Mouse (Mus musculus) kidney, postnatal 0 days (tissue): ENCODE data around the gene Xrcc5. TPM values are rescaled to one million over a fixed set of nuclear protein-coding genes. Genes with fewer than 3 reads are reported as not detected.

ENCODE experiments used
- ATAC-seq: fragments of 200-750 bp; cut with Nextera tagmentation; replicated peaks from 2 replicates; pipeline ENCODE4 v1.8.0; 2017; ENCODE audit warnings: low read depth, moderate number of reproducible peaks, moderate TSS enrichment, moderate library complexity; ENCODE audit not compliant: low FRiP score
- DNase-seq: peaks from one replicate; pipeline ENCODE4 v3.0.0-alpha.2; 2016; ENCODE audit warnings: low spot score
- H3K27ac ChIP-seq: fragments of 300-500 bp; sonication (generic); 2 replicates; pipeline ENCODE4 v1.5.1; 2014; ENCODE audit warnings: mild to moderate bottlenecking
- H3K27me3 ChIP-seq: fragments of 300-500 bp; sonication (generic); 2 replicates; pipeline ENCODE4 v1.6.1; 2014; ENCODE audit warnings: low read length, mixed read lengths; ENCODE audit not compliant: insufficient read depth
- H3K36me3 ChIP-seq: fragments of 300-500 bp; sonication (generic); 2 replicates; pipeline ENCODE4 v1.6.1; 2014; ENCODE audit warnings: low read length, mixed read lengths; ENCODE audit not compliant: insufficient read depth
- H3K4me1 ChIP-seq: fragments of 300-500 bp; sonication (generic); replicated peaks from 2 replicates; pipeline ENCODE4 v1.6.1; 2014; ENCODE audit warnings: antibody characterized with exemption, low read length, mixed read lengths; ENCODE audit not compliant: insufficient read depth
- H3K4me2 ChIP-seq: fragments of 300-500 bp; sonication (generic); 2 replicates; pipeline ENCODE4 v1.6.1; 2014; ENCODE audit warnings: mild to moderate bottlenecking, low read length, moderate library complexity, mixed read lengths
- H3K4me3 ChIP-seq: fragments of 300-500 bp; sonication (generic); replicated peaks from 2 replicates; pipeline ENCODE4 v1.5.1; 2014; ENCODE audit warnings: low read depth, low read length
- H3K9ac ChIP-seq: fragments of 300-500 bp; sonication (generic); 2 replicates; pipeline ENCODE4 v1.6.1; 2014; ENCODE audit warnings: low read depth, low read length
- H3K9me3 ChIP-seq: fragments of 300-500 bp; sonication (generic); replicated peaks from 2 replicates; pipeline ENCODE4 v1.6.1; 2016; ENCODE audit warnings: low read length, inconsistent platforms, mixed read lengths
- CTCF ChIP-seq: IDR thresholded peaks from 2 replicates; pipeline ENCODE4 v1.5.1; 2016; ENCODE audit warnings: antibody characterized with exemption, low read depth, mild to moderate bottlenecking, moderate library complexity
- WGBS: fragments of 180-500 bp; shearing (Covaris S2); extraction: QIAGEN DNeasy Blood & Tissue Kit; methylation state at CpG from one replicate; pipeline ENCODE4 v1.1.7; 2014; 5-methylcytosine and 5-hydroxymethylcytosine counted together
- polyA plus RNA-seq: library from polyadenylated mRNA; unstranded; fragments of >200 nt; fragmentation: Nextera tagmentation; extraction: Ambion mirVana; gene quantifications from 2 replicates; pipeline ENCODE4 v1.2.1, GENCODE M21; 2015

Gene Xrcc5
- polyA plus RNA-seq, 1 experiment from 2014 or later = 48.9 TPM

DNA sequence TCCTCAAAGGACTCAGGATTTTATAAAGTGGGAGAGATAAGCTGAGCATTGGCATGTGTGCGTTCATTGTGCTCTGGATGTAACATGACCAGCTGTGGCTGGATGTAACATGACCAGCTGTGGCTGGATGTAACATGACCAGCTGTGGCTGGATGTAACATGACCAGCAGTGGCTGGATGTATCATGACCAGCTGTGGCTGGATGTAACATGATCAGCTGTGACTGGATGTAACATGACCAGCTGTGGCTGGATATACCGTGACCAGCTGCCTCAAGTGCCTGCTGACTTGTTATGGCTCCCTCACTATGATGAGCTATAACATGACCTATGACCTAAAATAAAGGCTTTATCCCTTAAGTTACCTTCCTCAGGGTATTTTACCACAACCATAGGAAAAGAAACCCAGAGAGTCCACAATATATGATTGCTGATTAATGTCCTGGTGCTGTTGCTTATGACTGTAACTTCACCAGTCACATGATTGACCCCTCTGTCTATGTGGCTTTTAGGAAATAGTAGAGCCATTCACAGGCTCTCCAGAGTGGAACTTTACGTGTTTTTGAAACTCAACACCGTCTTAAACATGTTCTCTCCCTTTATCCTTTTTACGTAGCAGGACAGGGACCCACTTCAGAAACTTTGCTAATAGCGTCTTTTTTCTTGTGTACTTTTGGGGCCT is 2.7 kb downstream of the Xrcc5 start:
- 46% methylated on average over 6 of the region's 6 CpGs for WGBS
- TF ChIP-seq CTCF = no peak
- no peak overlapping the region for H3K4me3 ChIP-seq
- 0 out of 2 replicates have a peak, but pooled peaks cover 3% of the 10 kb centered on the region for H3K4me1 ChIP-seq
- H3K36me3 ChIP-seq = peaks cover 2% of the 10 kb centered on the region; the same call in 1 of the 2 replicates
- no peaks in the 10 kb centered on the region for H3K27me3 ChIP-seq
- ATAC-seq = no peak
- no peak overlapping the region for H3K4me2 ChIP-seq
- no peak overlapping the region for H3K27ac ChIP-seq
- H3K9ac ChIP-seq = no peak overlapping the region
- H3K9me3 ChIP-seq = no peaks in the 10 kb centered on the region
- DNase-seq = no peak

DNA sequence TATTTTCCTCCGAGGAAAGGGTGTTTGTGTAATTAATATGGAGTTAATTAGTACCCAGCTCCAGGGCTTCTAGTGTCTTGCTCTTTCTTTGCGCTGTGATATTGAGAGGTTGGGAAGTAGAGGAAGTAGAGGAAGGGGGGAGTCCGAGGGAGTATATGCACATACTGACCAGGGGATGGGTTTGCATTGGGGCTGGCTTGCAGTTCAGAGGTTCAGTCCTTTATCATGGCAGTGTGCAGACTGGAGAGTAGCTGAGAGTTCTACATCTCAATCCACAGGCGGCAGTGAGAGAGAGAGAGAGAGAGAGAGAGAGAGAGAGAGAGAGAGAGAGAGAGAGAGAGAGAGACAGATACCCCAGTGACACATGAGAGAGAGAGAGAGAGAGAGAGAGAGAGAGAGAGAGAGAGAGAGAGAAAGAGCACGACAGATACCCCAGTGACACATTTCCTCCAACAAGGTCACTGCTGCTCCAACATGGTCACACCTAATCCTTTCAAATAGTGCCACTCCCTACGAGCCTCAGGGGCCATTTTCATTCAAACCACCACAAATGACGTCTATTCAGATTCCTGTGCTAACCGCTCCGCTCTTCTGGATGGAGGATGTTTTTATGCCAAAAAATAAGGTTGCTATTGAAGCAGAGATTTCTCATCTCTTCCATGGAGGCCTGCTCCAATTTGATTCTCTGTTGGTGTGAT is 5.6 kb downstream of the Xrcc5 start:
- Histone ChIP-seq H3K4me3 (no peak overlapping the region), H3K4me1 (0 out of 2 replicates have a peak, but pooled peaks cover 2% of the 10 kb centered on the region), H3K4me2 (no peak overlapping the region), H3K27ac (no peak overlapping the region), H3K9ac (no peak overlapping the region), H3K36me3 (peaks cover 17% of the 10 kb centered on the region), H3K27me3 (no peaks in the 10 kb centered on the region), H3K9me3 (no peaks in the 10 kb centered on the region)
- TF ChIP-seq CTCF = no peak
- WGBS = 86% methylated on average over 9 of the region's 9 CpGs
- DNase-seq (no peak), ATAC-seq (no peak)

DNA sequence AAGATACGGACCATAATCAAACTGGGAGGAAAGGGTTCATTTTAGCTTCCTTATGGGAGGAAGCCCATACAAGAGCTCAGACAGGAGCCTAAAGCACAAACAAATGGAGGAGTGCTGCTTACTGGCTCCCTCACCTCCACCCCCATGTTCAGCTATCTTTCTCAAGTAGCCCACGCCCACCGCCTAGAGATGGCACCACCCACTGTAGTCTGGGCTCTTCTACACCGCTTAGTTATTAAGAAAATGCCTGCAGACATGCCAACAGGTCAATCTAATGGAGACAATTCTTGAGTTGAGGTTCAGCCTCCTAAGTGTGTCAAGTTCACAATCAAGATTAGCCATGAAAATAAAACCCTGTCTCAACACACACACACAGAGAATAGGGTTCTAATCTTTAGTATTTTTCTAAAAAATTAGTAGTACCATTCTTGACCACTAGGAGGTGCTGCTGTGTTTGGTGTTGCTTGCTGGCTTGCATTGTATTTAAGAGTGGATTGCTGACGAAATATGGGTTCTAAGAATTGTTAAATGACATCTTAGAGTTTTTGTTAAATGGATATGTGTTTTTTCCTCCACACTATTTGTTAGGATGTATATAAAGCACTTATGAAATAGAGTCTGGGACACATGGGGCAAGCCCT is 6.3 kb downstream of the Xrcc5 start:
- 80% methylated on average over 5 of the region's 5 CpGs for WGBS
- Histone ChIP-seq H3K4me3 (no peak overlapping the region), H3K4me1 (no peaks in the 10 kb centered on the region), H3K9me3 (no peaks in the 10 kb centered on the region), H3K36me3 (peaks cover 21% of the 10 kb centered on the region), H3K27ac (no peak overlapping the region), H3K9ac (no peak overlapping the region), H3K4me2 (no peak overlapping the region), H3K27me3 (no peaks in the 10 kb centered on the region)
- DNase-seq (peak; percentile 49), ATAC-seq (no peak)
- peak; percentile 89 for TF ChIP-seq CTCF

DNA sequence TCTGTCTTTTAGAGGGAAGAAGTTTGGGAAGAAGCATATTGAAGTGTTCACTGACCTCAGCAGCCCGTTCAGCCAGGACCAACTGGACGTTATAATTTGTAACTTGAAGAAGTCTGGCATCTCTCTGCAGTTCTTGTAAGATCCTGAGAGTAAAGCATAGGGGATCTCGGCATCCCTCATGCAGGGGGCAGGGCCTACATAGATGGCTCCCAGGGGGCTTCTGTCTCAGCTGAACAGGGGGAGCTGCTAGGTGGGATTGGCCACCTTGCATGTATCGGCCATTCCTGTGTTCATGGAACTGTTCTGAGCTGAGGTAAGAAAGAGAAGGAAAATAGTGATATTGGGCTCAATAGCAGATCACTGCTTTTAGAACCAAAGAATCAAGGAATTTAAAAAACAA is 8.2 kb downstream of the Xrcc5 start:
- WGBS = 77% methylated on average over 4 of the region's 4 CpGs
- ATAC-seq = no peak
- DNase-seq = no peak
- Histone ChIP-seq H3K9me3 (no peaks in the 10 kb centered on the region), H3K4me3 (no peak overlapping the region), H3K36me3 (peaks cover 28% of the 10 kb centered on the region), H3K27me3 (no peaks in the 10 kb centered on the region), H3K4me1 (no peaks in the 10 kb centered on the region), H3K27ac (no peak overlapping the region), H3K9ac (no peak overlapping the region), H3K4me2 (no peak overlapping the region)
- no peak for TF ChIP-seq CTCF

DNA sequence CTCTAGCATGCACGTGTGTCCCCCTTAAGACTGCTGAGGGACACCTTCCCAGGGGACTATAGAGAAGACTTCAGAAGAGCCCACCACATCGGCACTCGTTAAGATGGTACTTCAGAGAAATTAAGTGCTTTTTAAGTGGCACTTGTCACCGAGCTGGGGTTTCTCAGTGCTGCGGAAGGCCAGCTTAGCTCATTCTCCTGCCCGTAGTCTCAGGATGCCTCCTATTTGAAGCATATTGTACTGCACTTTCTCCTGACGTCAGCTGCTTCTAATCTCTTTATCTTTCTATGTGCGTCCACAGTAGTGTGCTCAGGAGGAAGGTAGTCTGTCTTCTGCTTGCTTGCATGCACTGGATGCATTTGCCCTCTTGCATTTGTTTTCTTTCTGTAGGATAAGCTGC is 9.2 kb downstream of the Xrcc5 start:
- Histone ChIP-seq H3K36me3 (peaks cover 26% of the 10 kb centered on the region), H3K9me3 (no peaks in the 10 kb centered on the region), H3K27ac (no peak overlapping the region), H3K9ac (no peak overlapping the region), H3K4me2 (no peak overlapping the region), H3K4me1 (no peaks in the 10 kb centered on the region), H3K4me3 (no peak overlapping the region), H3K27me3 (no peaks in the 10 kb centered on the region)
- no peak for ATAC-seq
- TF ChIP-seq CTCF = 0 out of 2 replicates have a peak, but pooled peaks have one; percentile 8
- WGBS = 72% methylated on average over 8 of the region's 8 CpGs
- no peak for DNase-seq

DNA sequence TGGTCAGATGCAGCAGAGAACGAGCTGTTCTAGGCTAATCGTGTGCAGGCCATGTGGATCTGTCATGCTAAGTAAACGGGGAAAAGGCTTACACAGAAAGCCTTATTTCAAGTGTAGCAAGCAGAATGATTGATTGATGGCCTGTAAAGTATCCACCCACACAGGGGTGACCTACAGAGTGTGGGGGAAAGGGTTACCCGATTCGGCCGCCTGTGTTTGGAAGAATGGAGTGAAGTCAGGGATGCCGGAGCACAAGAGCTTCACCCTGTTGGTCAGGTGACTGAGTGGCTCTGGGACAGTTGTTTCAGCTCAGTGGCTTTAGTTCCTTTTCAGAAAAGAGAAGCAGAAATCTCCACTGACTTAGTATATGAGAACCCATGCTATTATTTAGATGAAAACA is 9.7 kb downstream of the Xrcc5 start:
- TF ChIP-seq CTCF = no peak
- Histone ChIP-seq H3K9ac (no peak overlapping the region), H3K36me3 (peaks cover 26% of the 10 kb centered on the region), H3K4me1 (no peaks in the 10 kb centered on the region), H3K27me3 (no peaks in the 10 kb centered on the region), H3K4me2 (no peak overlapping the region), H3K9me3 (no peaks in the 10 kb centered on the region), H3K4me3 (no peak overlapping the region), H3K27ac (no peak overlapping the region)
- no peak for DNase-seq
- no peak for ATAC-seq
- 39% methylated on average over 7 of the region's 7 CpGs for WGBS
